Mouse (Mus musculus): ENCODE measurements around the gene Cpm. TPM values are rescaled to one million over a fixed set of nuclear protein-coding genes. Genes with fewer than 3 reads are reported as not detected.

The Cpm gene
- total RNA-seq, 2 experiments from 2014 or later: 13.2 to 14.0 TPM

GRCm38 (mm10) chr10:117684298-117685170, 55.2 kb downstream of the Cpm start:
- DNase-seq (ENCODE audit: low spot score in 2 of 2): no peak

GRCm38 (mm10) chr10:117685171-117685848, 56.0 kb downstream of the Cpm start:
- no peak for DNase-seq (ENCODE audit: low spot score in 2 of 2)

GRCm38 (mm10) chr10:117685849-117686591, 56.7 kb downstream of the Cpm start:
- no peak for DNase-seq (ENCODE audit: low spot score in 2 of 2)

GRCm38 (mm10) chr10:117687018-117687417, 57.7 kb downstream of the Cpm start:
- no peak for DNase-seq (ENCODE audit: low spot score in 2 of 2)

GRCm38 (mm10) chr10:117687577-117687976, 58.3 kb downstream of the Cpm start:
- DNase-seq (ENCODE audit: low spot score in 2 of 2): no peak

GRCm38 (mm10) chr10:117688204-117689151, 59.2 kb downstream of the Cpm start:
- DNase-seq (ENCODE audit: low spot score in 2 of 2): no peak

GRCm38 (mm10) chr10:117689297-117690100, 60.2 kb downstream of the Cpm start:
- DNase-seq (ENCODE audit: low spot score in 2 of 2): no peak

GRCm38 (mm10) chr10:117690101-117690352, 60.7 kb downstream of the Cpm start:
- DNase-seq (ENCODE audit: low spot score in 2 of 2): no peak

GRCm38 (mm10) chr10:117690770-117691296, 61.5 kb downstream of the Cpm start:
- no peak for DNase-seq (ENCODE audit: low spot score in 2 of 2)

- DNase-seq (ENCODE audit: low spot score in 2 of 2): no peak
Measured at GRCm38 (mm10) chr10:117691389-117691968, 62.2 kb downstream of the Cpm start.

- DNase-seq (ENCODE audit: low spot score in 2 of 2): no peak
Measured at GRCm38 (mm10) chr10:117692173-117692572, 62.9 kb downstream of the Cpm start.

- DNase-seq (ENCODE audit: low spot score in 2 of 2): no peak
Measured at GRCm38 (mm10) chr10:117692953-117693352, 63.7 kb downstream of the Cpm start.

GRCm38 (mm10) chr10:117694255-117694953, 65.1 kb downstream of the Cpm start:
- no peak for DNase-seq (ENCODE audit: low spot score in 2 of 2)

- DNase-seq (ENCODE audit: low spot score in 2 of 2): no peak
Measured at GRCm38 (mm10) chr10:117695027-117695426, 65.7 kb downstream of the Cpm start.

GRCm38 (mm10) chr10:117695605-117696004, 66.3 kb downstream of the Cpm start:
- no peak for DNase-seq (ENCODE audit: low spot score in 2 of 2)

GRCm38 (mm10) chr10:117696021-117696826, 66.9 kb downstream of the Cpm start:
- no peak for DNase-seq (ENCODE audit: low spot score in 2 of 2)

- DNase-seq (ENCODE audit: low spot score in 2 of 2): no peak
Measured at GRCm38 (mm10) chr10:117696827-117697560, 67.7 kb downstream of the Cpm start.
